Mouse (Mus musculus) layer of hippocampus, adult 8-10 months (tissue): ENCODE results near the gene Grm7. TPM values are rescaled to one million over a fixed set of nuclear protein-coding genes. Genes with fewer than 3 reads are reported as not detected.

Experiments
- DNase-seq, 2 experiments: peaks; one replicate each; pipeline ENCODE4 v3.0.0; 2022; ENCODE audit warnings: low spot score in 2 of 2
- total RNA-seq, 4 experiments: library from RNA; stranded (reverse); gene quantifications; 2 replicates each; pipeline ENCODE4 v1.2.4; 2022

The Grm7 gene
- total RNA-seq, 4 experiments from 2014 or later = 62.0 to 79.2 (median 71.9) TPM

DNA sequence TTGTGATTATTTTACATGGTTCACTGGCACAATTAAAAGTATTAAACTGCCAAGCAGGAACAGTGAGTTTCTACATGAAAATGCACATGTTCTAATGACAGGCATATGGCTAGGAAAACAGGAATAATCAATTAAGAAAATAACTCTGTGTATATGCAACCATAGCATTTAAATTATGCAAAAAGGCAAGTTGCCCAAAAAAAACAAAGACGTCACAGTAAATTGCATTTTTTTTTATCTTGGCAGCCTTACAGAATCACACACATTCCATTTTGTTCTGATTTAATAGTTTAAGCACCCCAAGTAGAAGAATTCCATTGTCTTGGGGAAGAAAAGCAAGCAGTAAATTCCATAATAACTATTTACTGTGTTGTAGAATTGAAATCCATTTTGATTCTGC is 716.3 kb downstream of the Grm7 start:
- DNase-seq = no peak

DNA sequence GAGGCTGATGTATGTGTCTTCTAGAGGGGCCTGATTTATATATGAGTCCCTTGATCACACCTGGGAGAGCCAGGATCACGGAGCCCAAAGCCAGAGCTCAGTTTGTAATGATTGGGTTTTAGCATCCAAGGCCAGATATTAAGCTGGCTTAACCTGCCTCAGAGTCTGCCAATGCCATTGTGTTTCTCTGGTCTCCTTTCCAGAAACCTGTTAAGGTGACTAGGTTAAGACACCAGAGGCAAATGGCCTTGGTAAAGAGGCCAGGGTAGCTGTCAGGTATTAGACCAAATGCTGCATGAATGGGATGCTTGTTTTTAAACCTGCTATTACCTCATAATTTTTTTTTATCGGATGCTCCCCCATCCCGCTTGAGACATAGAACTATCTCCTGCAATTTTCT is 722.7 kb downstream of the Grm7 start:
- no peak for DNase-seq

DNA sequence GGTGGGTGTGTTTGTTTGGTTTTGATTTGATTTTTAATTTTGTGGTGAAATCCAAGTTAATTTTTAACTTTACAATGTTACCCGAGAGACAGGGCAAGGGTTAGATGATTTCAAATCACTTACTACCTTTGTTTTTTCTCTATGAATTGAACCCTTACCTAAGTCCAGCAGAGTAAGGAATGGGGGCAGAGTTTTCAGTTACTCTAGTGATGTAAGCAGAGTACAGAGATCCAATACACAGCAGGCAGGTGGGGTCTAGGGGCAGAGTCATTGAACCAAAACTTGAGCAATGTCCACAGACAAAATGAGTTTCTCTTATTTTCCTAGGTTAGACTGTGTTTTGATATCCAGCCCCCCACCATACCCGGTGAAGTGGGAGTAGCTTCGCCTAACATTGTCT is 723.2 kb downstream of the Grm7 start:
- no peak for DNase-seq

- DNase-seq = no peak
Observed at GRCm38 (mm10) chr6:111369013-111369412, 723.6 kb downstream of the Grm7 start.

GRCm38 (mm10) chr6:111371581-111372349 is 726.4 kb downstream of the Grm7 start:
- no peak for DNase-seq

DNA sequence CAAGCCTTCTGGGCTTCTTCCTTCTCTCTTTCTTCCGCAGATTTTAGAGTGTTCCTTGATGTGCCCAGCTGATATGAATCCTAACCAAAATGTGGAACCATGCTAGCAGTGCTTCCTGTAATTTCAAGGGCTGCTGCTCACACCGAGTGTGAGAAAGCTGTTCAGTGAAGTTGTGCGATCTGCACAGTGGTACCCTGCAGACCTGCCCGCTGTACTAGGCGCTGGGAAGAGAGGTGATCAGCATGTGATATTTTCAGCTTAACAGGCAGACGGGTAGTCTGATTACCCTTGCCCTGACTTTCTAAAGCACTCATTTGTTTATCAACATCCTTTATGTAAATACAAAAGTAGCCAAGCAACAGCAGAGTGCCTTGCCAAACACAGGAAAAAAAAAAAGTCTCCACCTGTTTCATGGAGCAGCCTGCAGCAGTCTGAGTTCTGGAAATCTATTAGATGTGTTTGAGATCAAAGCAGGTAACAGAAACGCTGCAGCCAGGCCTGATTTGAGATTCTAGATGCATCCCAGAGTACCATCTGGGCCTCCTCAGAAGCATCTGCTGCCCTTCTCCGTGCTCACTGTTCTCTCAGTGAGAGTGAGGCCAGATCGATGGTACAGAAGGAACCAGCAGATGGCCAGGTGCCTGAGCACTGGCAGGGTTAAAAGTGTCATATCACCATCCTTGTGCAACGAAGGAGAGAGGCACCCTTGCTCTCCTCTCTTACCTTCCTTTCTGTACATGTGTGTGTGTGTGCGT is 727.4 kb downstream of the Grm7 start:
- peak; percentile 79 to 80 for DNase-seq

DNA sequence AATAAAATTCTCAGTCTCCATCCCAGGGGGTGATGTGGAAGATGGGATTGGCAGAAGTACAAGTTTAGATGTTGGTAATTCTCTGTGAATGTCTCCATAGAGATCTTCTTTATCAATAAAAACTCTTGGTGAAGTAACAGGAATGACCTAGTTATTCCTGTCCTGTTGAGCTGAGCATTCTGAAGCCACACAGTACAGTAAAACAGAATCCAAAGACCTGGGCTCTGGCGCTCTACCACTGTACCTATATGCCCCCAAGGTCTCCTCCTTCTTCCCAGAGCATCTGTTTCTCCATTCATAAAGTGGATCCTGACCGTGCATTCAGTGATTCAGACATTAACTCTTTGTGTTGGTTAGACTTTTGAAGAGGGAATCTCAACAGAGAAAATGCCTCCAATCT is 735.3 kb downstream of the Grm7 start:
- no peak for DNase-seq

- peak; percentile 6 to 11 for DNase-seq
Observed at GRCm38 (mm10) chr6:111408750-111409149, 763.4 kb downstream of the Grm7 start.

GRCm38 (mm10) chr6:111424737-111425136 is 779.4 kb downstream of the Grm7 start:
- no peak for DNase-seq

DNA sequence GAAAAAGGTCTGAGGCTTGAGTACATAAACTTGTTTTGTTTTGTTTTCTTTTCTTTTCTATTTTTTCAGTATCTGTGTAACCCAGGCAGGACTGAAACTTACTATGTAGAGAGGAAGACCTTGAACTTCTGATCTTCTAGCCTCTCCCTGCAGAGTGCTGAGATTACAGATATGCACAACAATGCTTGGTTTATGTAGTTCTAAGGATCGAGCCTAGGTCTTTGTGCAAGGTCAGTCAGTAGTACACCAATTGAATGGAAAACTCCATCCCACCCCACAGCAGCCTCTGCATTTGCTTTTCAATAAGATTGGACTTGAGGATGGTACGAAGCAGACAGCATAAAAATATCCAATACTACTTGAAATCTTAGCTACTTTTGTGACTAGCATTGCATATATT is 800.8 kb downstream of the Grm7 start:
- DNase-seq = no peak

DNA sequence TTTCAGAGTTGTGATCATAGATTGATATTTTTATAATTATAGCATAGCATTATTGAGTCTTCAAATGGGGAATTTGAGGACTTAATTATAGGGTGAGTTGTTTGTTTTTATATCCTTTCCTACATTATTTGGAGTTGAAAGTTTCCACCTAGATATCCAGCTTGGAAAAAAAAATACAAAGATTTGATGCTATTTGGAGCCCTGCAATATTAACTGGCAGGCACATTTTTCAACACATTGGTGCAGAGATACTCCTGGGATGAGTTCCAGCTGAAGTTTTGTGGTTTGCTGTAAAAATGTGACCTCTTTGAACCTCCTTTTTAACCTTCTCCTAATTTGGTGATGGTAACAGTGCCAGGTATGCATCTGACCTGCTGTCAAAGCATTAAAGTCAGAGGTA is 802.5 kb downstream of the Grm7 start:
- no peak for DNase-seq

DNA sequence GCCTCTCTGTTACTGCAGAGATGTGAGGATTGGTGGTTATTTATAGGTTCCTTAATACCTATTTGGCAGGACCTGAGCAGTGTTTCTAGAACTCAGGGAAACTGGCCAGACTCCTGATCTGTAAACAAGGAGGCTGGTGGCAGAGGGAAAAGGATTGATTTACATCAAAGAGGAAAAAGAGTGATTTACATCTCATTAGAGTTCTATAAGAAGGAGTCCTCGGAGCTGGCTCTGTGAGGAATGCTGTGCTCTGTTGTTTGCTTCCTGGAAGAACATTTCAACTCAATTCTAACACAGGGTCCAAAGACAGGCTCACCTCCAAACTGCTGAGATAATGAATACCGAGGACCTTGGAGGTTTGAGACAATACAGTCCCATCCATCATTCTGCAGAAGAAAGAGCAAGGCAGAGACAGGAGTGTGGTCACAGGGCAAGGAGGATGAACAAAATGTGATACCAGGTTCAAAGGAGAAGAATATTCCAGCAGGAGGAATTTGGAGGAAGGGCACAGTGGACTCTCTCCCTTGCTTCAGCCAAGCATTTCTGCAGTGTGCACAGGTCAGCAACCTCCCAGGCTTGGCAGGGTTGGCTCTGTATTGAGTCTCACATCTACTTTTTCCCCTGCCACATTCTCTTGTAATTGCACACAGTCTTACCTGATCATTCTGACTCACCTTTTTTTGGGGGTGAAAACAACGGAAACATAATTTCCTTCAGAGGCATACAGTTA is 803.8 kb downstream of the Grm7 start:
- DNase-seq = no peak

DNA sequence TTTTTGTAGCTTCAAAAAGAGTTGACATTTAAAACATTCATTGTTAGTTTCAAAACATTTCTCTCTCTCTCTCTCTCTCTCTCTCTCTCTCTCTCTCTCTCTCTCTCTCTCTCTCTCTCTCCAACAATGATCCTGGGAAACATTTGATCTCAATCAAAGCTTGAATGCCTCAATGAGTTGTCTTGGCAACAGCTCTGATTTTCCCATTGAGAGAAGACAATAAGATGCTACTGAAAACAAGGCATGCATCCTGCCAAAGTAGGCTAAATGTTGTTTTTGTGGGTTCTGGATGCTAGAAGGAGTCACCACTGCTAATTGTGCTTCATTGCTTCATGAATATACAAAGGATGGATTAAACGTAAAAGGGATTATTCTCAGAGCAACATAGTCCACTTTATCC is 836.5 kb downstream of the Grm7 start:
- no peak for DNase-seq

DNA sequence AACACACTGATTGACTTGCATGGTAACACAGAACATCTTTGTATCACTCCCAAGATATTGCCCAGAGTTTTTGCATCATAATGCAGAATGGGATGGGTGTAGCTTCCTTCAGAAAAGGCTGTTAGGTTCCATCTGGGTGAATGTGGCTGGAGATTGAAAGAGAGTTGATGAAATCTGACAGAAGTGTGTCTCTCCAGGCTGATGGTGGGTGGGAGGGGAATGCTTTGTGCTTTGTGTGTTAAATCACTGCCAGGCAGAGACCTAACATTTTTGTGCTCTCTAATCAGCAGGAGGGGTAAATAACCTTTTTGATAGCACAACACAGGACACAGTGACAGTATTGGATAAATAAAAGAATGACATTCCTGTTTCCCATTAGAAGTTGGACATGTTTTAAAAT is 840.7 kb downstream of the Grm7 start:
- DNase-seq = peak; percentile 43 to 50

- DNase-seq = no peak
Observed at GRCm38 (mm10) chr6:111487556-111487955, 842.2 kb downstream of the Grm7 start.

DNA sequence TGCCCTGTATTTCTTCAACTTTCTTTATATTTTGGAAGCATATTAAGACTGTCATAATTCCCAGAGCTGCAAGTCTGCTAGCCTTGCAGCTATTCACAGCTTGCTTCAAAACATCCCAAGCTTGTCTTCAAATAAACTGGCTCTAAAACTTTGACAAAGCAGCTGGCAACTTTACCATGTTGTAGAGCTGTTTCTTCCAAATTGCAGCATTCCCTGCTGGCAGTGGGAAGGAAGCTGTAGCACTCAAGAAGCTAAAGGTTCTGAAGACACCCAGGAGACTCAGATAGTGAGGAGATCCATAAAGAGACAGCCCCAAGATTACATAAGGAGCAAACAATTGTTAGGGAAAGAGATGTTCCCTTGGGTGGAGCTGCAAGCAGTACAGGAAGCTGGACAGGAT is 846.8 kb downstream of the Grm7 start:
- DNase-seq = no peak

DNA sequence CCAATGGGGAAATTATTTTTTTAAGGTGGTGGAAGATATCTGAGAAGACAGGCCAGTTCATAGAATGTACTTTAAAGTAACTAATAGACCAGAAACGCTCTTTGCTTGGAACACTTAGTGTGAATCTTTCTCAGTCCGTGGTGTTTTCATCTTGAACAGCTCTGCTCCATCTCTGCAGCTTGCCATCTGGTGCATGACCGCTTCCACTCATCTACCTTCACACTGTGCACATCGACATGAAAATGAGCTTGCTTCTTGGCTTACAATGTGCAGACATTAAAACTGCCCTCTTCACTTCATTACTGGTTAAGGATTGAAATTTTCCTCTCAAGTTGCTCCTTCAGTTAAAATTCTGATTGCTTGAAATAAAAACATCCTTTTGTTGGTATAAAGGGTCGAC is 854.2 kb downstream of the Grm7 start:
- no peak for DNase-seq

DNA sequence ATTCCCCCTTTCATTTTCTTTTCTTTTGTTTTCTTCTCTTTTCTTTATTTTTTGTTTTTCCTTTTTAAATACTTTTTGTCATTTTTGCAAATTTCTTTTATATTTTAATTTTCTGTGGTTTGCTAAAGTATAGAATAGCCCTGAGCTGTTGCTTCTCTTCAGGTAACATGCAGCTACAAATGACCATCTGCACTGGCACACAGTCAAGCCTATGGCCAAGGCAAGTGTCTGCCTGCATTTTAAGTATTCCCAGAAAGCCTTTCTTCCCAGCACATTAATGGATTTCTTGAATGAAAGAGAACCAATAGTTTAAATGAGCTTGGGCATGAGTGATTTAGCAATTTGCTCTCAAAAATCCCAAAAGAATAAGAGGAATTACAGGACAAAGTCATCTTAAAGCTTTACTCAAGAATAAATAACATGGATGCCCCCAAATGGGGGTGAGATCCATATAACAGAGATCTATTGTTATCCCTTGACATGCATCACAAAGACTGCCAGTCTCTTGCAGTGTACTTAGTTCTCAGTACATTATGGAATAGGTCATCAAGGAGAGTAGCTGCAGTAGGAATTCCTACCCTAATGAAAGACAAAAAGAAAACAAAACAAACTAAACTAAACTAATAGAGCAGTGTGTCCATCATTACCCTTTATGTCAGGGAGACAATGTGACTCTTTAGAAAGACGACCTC is 865.5 kb downstream of the Grm7 start:
- DNase-seq = no peak

GRCm38 (mm10) chr6:111512359-111512758 is 867.0 kb downstream of the Grm7 start:
- DNase-seq = no peak

DNA sequence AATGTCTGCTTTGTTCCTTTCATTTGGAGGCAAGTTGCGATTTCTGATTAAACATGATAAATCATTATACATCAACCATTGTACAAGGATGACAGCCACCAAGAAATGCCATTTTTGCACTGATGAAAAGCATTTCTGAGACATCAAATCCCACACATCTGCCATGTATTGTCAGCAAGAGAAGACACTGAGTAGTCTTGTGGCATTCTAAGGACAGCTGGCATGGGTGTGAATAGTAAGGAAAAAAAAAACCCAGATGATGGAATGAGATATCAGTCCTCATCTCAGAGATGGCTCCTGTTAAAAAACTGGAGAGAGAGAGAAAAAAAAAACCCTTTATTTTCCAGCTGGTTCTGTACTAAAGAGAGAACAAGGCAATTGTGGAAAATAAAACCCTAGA is 875.8 kb downstream of the Grm7 start:
- no peak for DNase-seq

- no peak for DNase-seq
Observed at GRCm38 (mm10) chr6:111522122-111522521, 876.7 kb downstream of the Grm7 start.

GRCm38 (mm10) chr6:111529985-111530384 is 884.6 kb downstream of the Grm7 start:
- DNase-seq = no peak
